Comparison of ENCODE assay signal across 10 mouse cellular contexts in genomic region chr6:114970895-114971294, GRCm38 (mm10). TPM values are rescaled to one million over a fixed set of nuclear protein-coding genes. Genes with fewer than 3 reads are reported as not detected.
DNase-seq lines count a peak whose midpoint lies in the region; ATAC-seq and TF ChIP-seq lines count a peak whose summit lies in the region.
"Had no signal": no experiment of that assay in that cellular context is flagged by ENCODE, and none has a peak within 500 bp of the region (broad histone marks: within the 10 kb centered on the region; RNA-seq: fewer than 3 reads in every experiment).

No protein-coding gene starts in this region.

- H3K9ac ChIP-seq in lung, embryonic 14.5 days = no peak overlapping the region
- H3K9ac ChIP-seq in liver, postnatal 0 days (replicated peaks) = no peak overlapping the region
- H3K9ac ChIP-seq: embryonic facial prominence, embryonic 12.5 days; hindbrain, embryonic 12.5 days had no signal

- peak; percentile 56 for TF ChIP-seq CTCF in lung, embryonic 14.5 days (IDR thresholded peaks at IDR 0.05; ENCODE audit: low read depth)
- peak; percentile 48 for TF ChIP-seq CTCF in liver, postnatal 0 days (IDR thresholded peaks at IDR 0.05; ENCODE audit: low read depth)

- peak; percentile 33 for DNase-seq in embryo, embryonic 11 days
- no peak for DNase-seq in embryo, embryonic 10 days (ENCODE audit: low spot score)
- DNase-seq in lung, embryonic 14.5 days = peak; percentile 39
- DNase-seq in lung, postnatal 25 days (ENCODE audit: low spot score) = no peak
- peak; percentile 55 for DNase-seq in MEL-GATA-1-ER (ENCODE audit: extremely low read depth, low read depth)
- no peak for DNase-seq in liver, postnatal 0 days
- DNase-seq in gastrocnemius, adult 18-20 months (ENCODE audit: low spot score) = no peak

- WGBS in lung, embryonic 14.5 days = 68% methylated on average over 5 of the region's 5 CpGs
- WGBS in liver, postnatal 0 days (ENCODE audit: insufficient replicate concordance) = 56% methylated on average over 5 of the region's 5 CpGs

- no peak overlapping the region for H3K4me3 ChIP-seq in lung, embryonic 14.5 days (ENCODE audit: low read depth, low read length)
- no peak overlapping the region for H3K4me3 ChIP-seq in liver, postnatal 0 days (ENCODE audit: low read depth, low read length)
- H3K4me3 ChIP-seq: hindbrain, embryonic 12.5 days had no signal

- no peak overlapping the region for H3K4me2 ChIP-seq in lung, embryonic 14.5 days
- no peak overlapping the region for H3K4me2 ChIP-seq in liver, postnatal 0 days (ENCODE audit: low read depth, low read length)

- no peaks in the 10 kb centered on the region for H3K36me3 ChIP-seq in lung, embryonic 14.5 days (ENCODE audit: insufficient read depth)
- no peaks in the 10 kb centered on the region for H3K36me3 ChIP-seq in liver, postnatal 0 days (replicated peaks; ENCODE audit: insufficient read depth, low read length)
- H3K36me3 ChIP-seq: embryonic facial prominence, embryonic 12.5 days; hindbrain, embryonic 12.5 days had no signal

- no peak for ATAC-seq in lung, embryonic 14.5 days (ENCODE audit: insufficient read depth)
- ATAC-seq in liver, postnatal 0 days = no peak
- ATAC-seq in monocyte, adult 5-6 weeks (replicated peaks; ENCODE audit: insufficient number of reproducible peaks, low FRiP score, low TSS enrichment, poor library complexity, severe bottlenecking) = no peak

- peaks cover 23% of the 10 kb centered on the region for H3K27me3 ChIP-seq in lung, embryonic 14.5 days (ENCODE audit: insufficient read depth, low read length)
- peaks cover 33% of the 10 kb centered on the region for H3K27me3 ChIP-seq in liver, postnatal 0 days (ENCODE audit: insufficient read depth, low read length)

- H3K9me3 ChIP-seq in lung, embryonic 14.5 days (ENCODE audit: low read depth, low read length) = no peaks in the 10 kb centered on the region
- no peaks in the 10 kb centered on the region for H3K9me3 ChIP-seq in liver, postnatal 0 days (ENCODE audit: low read length)
- H3K9me3 ChIP-seq: embryonic facial prominence, embryonic 12.5 days; hindbrain, embryonic 12.5 days had no signal

- no peak overlapping the region for H3K27ac ChIP-seq in lung, embryonic 14.5 days (ENCODE audit: low read depth)
- no peak overlapping the region for H3K27ac ChIP-seq in liver, postnatal 0 days (ENCODE audit: low read depth)
- H3K27ac ChIP-seq: hindbrain, embryonic 12.5 days had no signal

- H3K4me1 ChIP-seq in lung, embryonic 14.5 days (ENCODE audit: insufficient read depth) = no peaks in the 10 kb centered on the region; the same call in 1 of the 2 replicates
- peaks cover 12% of the 10 kb centered on the region for H3K4me1 ChIP-seq in liver, postnatal 0 days (ENCODE audit: insufficient read depth)

- TF ChIP-seq EP300 in liver, postnatal 0 days (IDR thresholded peaks at IDR 0.05; ENCODE audit: low read depth) = no peak

RNA-seq across cellular contexts. Expression of gene Vgll4, which starts 1.1 kb away (rescaled TPM):
- 101 and 111 TPM in 2 replicates for polyA plus RNA-seq in lung, embryonic 14.5 days (2014; fragmentation: Nextera tagmentation; extraction: Ambion mirVana)
- polyA plus RNA-seq in liver, postnatal 0 days (2015; fragmentation: Nextera tagmentation; extraction: Ambion mirVana) = 11.9 and 14.7 TPM in 2 replicates
- total RNA-seq in monocyte, adult 5-6 weeks (2017) = 67.3 to 111 TPM (median 88.1 TPM) in 3 replicates
- total RNA-seq in gastrocnemius, adult 18-20 months (2021) = 10 to 100 TPM; 11.7 to 19.0 TPM

Comparison
In these comparisons a context has a peak if more than half of its experiments do, and no peak if none do; other contexts are left out.
1. DNase-seq: peak in embryo, embryonic 11 days (single experiment), lung, embryonic 14.5 days (single experiment) and MEL-GATA-1-ER (single experiment); none in embryo, embryonic 10 days (single experiment), lung, postnatal 25 days (single experiment), liver, postnatal 0 days (single experiment) and gastrocnemius, adult 18-20 months (single experiment).